Mouse (Mus musculus) midbrain, embryonic 12.5 days (tissue): ENCODE measurements around the gene Sept12. TPM values are rescaled to one million over a fixed set of nuclear protein-coding genes. Genes with fewer than 3 reads are reported as not detected.

Source experiments
- ATAC-seq: fragments of 200-750 bp; cut with Nextera tagmentation; 2 replicates; pipeline ENCODE4 v1.8.0; 2017; ENCODE audit warnings: low read depth, moderate TSS enrichment, moderate library complexity; ENCODE audit not compliant: low FRiP score
- H3K27ac ChIP-seq: fragments of 300-500 bp; sonication (generic); replicated peaks from 2 replicates; pipeline ENCODE4 v1.5.1; 2016; ENCODE audit warnings: mild to moderate bottlenecking
- H3K27me3 ChIP-seq: fragments of 300-500 bp; sonication (generic); 2 replicates; pipeline ENCODE4 v1.6.1; 2016; ENCODE audit warnings: mild to moderate bottlenecking
- H3K36me3 ChIP-seq: fragments of 300-500 bp; sonication (generic); 2 replicates; pipeline ENCODE4 v1.6.1; 2016
- H3K4me1 ChIP-seq: fragments of 300-500 bp; sonication (generic); 2 replicates; pipeline ENCODE4 v1.6.1; 2016
- H3K4me2 ChIP-seq: fragments of 300-500 bp; sonication (generic); replicated peaks from 2 replicates; pipeline ENCODE4 v1.6.1; 2016; ENCODE audit warnings: mild to moderate bottlenecking, moderate library complexity
- H3K4me3 ChIP-seq: fragments of 300-500 bp; sonication (generic); 2 replicates; pipeline ENCODE4 v1.5.1; 2016; ENCODE audit warnings: mild to moderate bottlenecking
- H3K9ac ChIP-seq: fragments of 300-500 bp; sonication (generic); replicated peaks from 2 replicates; pipeline ENCODE4 v1.6.1; 2016; ENCODE audit warnings: mild to moderate bottlenecking, moderate library complexity
- H3K9me3 ChIP-seq: fragments of 300-500 bp; sonication (generic); 2 replicates; pipeline ENCODE4 v1.6.1; 2016; ENCODE audit warnings: mild to moderate bottlenecking
- WGBS: fragments of 180-500 bp; shearing (Covaris S2); methylation state at CpG from one replicate; pipeline ENCODE4 v1.1.7; 2016; 5-methylcytosine and 5-hydroxymethylcytosine counted together
- polyA plus RNA-seq: library from polyadenylated mRNA; unstranded; fragments of >200 nt; fragmentation: Nextera tagmentation; extraction: Ambion mirVana; gene quantifications from 2 replicates; pipeline ENCODE4 v1.2.1, GENCODE M21; 2016

The Sept12 gene
- polyA plus RNA-seq, 1 experiment from 2014 or later = not detected

DNA sequence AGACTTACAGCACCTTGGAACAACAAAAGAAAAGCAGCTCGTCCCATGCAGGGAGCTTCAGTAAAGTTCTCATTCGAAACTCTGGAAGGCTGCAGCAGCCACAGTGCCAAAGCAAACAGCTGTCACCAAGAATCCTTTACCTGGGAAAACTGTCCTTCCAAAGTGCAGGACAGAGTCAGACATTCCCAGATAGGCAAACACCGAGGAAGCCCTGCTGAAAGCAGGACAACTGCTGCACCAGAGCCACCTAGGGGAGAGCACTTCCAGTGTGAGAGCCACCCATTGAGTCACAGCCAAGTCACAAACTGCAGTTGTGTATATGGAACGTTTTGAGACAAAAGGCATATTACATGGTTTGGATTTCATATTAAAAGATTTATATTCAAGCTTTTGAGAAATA, 52.2 kb downstream of the Sept12 start:
- Histone ChIP-seq H3K9ac (no peak overlapping the region), H3K9me3 (no peaks in the 10 kb centered on the region), H3K27me3 (no peaks in the 10 kb centered on the region), H3K4me3 (no peak overlapping the region), H3K27ac (no peak overlapping the region), H3K4me1 (peaks cover 1% of the 10 kb centered on the region; the same call in 1 of the 2 replicates), H3K36me3 (peaks cover 88% of the 10 kb centered on the region), H3K4me2 (no peak overlapping the region)
- WGBS = 78% methylated on average over 4 of the region's 4 CpGs
- ATAC-seq = no peak

DNA sequence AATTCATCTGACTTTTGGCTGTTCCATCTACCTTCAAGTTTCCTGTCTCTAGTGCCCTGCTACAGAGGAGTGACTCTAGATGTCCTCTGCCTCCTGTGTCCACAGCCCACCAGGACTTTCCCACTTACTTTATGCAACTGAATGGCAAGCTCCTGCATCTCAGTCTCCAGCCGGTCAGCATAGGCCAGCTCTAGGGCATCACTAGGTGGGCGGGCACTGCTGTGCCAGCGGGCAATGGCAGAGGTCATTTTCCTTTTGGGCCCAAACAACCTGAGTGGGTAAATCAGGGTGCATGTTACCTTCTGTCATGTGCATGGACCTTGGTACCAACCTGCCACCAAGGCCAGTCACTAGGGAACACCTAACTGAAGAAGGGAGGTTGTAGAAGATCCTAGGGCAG, 54.2 kb downstream of the Sept12 start:
- peaks cover 81% of the 10 kb centered on the region for H3K36me3 ChIP-seq
- no peak for ATAC-seq
- H3K27ac ChIP-seq = no peak overlapping the region
- no peaks in the 10 kb centered on the region for H3K9me3 ChIP-seq
- peaks cover 14% of the 10 kb centered on the region for H3K4me1 ChIP-seq
- no peak overlapping the region for H3K4me2 ChIP-seq
- no peak overlapping the region for H3K4me3 ChIP-seq
- no peak overlapping the region for H3K9ac ChIP-seq
- WGBS = 96% methylated on average over 3 of the region's 3 CpGs
- no peaks in the 10 kb centered on the region for H3K27me3 ChIP-seq

DNA sequence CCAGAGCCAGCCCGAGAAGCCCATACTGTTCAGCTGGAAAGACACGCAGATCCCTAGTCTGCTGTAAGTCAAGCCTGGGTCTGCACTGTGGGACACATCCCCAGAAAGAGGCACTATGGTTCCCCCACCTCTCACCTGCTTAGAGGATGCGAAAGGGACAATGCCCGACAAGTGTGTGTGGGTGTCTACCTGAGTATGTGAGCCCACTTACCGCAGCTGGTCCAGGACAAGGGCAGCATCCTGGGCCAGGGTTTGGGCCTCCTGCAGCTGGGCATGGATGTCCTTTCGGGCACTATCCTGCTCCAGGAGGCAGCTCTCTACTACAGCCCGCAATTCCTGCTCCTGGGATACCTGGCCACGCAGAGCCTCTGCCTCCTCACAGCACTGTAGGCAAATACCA, 54.8 kb downstream of the Sept12 start:
- 95% methylated on average over 8 of the region's 8 CpGs for WGBS
- ATAC-seq = no peak
- H3K36me3 ChIP-seq = peaks cover 75% of the 10 kb centered on the region

DNA sequence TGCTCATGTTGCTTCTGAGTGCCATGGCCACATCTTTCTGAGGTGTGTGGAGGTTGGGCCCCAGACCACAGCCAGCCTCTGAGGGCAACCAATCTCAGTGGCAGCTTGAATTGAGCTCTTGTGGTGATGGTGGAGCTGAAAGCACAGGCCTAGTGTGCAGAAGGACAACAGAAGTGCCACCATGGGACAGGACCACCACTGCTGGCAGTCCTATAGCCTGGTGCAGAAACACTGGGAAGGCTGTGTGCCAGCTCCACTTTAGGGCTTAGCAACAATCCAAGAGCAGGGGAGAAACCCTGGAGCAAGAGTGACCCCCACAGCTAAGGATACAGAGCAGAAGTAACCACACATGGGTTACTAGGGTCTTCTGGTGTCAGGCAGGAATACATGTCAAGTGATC, 56.6 kb downstream of the Sept12 start:
- H3K4me2 ChIP-seq = no peak overlapping the region
- peaks cover 17% of the 10 kb centered on the region for H3K4me1 ChIP-seq
- no peak overlapping the region for H3K9ac ChIP-seq
- H3K27ac ChIP-seq = no peak overlapping the region
- ATAC-seq = no peak
- H3K36me3 ChIP-seq = peaks cover 72% of the 10 kb centered on the region
- H3K9me3 ChIP-seq = no peaks in the 10 kb centered on the region
- no peak overlapping the region for H3K4me3 ChIP-seq
- H3K27me3 ChIP-seq = no peaks in the 10 kb centered on the region

More for the DNA sequence above, 54.8 kb downstream of the Sept12 start:
- no peaks in the 10 kb centered on the region for H3K27me3 ChIP-seq
- H3K4me2 ChIP-seq = no peak overlapping the region
- H3K4me3 ChIP-seq = no peak overlapping the region
- H3K9me3 ChIP-seq = no peaks in the 10 kb centered on the region
- H3K27ac ChIP-seq = no peak overlapping the region
- H3K4me1 ChIP-seq = peaks cover 17% of the 10 kb centered on the region
- H3K9ac ChIP-seq = no peak overlapping the region

DNA sequence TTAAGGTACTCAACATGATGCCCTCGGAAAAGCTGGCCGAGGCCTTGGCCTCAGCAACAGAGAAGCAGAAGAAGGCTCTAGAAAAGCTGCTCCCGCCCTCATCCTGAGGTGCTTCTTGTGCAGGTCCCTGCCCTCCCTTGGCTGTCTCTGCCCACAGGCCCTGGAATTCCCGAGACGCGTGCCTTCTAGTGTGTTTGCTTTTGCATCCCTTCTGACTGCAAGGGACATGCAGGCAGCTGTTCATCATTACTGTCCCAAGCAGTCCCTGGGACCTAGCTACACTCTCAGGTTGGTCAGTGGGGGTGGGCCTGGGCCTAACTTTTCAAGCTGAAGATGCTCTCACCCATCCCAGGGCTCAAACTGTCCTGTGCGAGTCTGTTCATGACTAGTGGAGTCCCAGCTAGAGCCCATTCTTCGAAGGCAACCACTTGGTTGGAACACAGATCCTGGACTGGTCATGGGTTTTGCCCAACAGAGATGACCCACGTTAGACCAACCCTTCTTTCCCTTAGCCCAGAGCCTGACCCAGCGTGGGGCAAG, 57.3 kb downstream of the Sept12 start:
- 95% methylated on average over 10 of the region's 10 CpGs for WGBS
- Histone ChIP-seq H3K27me3 (no peaks in the 10 kb centered on the region), H3K4me3 (peak overlapping the region; percentile 69; the same call in 1 of the 2 replicates), H3K27ac (no peak overlapping the region), H3K9me3 (no peaks in the 10 kb centered on the region), H3K4me2 (peak overlapping the region; percentile 88), H3K36me3 (peaks cover 74% of the 10 kb centered on the region), H3K4me1 (peaks cover 17% of the 10 kb centered on the region), H3K9ac (no peak overlapping the region)
- no peak for ATAC-seq

DNA sequence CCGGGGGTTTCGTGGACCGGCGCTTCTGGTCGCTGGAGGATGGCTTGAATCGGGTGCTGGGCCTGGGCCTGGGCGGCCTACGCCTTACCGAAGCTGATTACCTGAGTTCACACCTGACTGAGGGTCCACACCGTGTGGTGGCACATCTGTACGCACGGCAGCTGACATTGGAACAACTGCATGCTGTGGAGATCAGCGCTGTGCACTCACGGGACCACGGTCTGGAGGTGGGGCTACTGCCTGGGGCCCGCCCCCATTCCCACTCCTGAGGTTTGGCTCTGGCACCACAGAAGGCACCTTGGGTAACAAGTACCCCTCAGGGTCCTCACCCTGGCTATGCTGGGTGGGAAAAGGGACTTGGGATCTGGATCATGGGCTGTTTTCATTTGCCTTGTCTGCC, 58.2 kb downstream of the Sept12 start:
- peak; percentile 39 for ATAC-seq
- peaks cover 75% of the 10 kb centered on the region for H3K36me3 ChIP-seq
- H3K9ac ChIP-seq = peak overlapping the region; percentile 87
- H3K4me3 ChIP-seq = peak overlapping the region; percentile 69
- peak overlapping the region; percentile 76 for H3K27ac ChIP-seq
- 3% methylated on average over 16 of the region's 16 CpGs for WGBS
- peak overlapping the region; percentile 88 for H3K4me2 ChIP-seq
- H3K9me3 ChIP-seq = no peaks in the 10 kb centered on the region
- peaks cover 17% of the 10 kb centered on the region for H3K4me1 ChIP-seq
- no peaks in the 10 kb centered on the region for H3K27me3 ChIP-seq

DNA sequence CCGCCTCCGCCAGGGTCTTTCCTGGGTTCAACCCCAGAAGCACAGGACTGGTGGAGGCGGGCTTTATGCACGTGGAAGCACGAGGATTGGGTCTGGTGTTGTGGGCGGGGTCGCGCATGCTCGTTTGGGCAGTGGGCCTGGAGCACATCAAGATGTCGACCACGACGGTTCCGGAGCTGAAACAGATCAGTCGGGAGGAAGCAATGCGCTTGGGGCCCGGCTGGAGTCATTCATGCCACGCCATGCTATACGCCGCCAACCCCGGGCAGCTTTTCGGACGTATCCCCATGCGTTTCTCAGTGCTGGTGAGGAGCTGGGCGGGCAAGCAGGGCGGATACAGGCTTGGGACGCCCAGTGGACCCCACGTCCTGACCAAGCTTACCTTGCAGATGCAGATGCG, 58.7 kb downstream of the Sept12 start:
- peak; percentile 95 for ATAC-seq
- under 1% methylated on average over 28 of the region's 28 CpGs for WGBS
- Histone ChIP-seq H3K4me1 (peaks cover 17% of the 10 kb centered on the region), H3K9ac (peak overlapping the region; percentile 87), H3K27ac (peak overlapping the region; percentile 76), H3K4me2 (peak overlapping the region; percentile 88), H3K36me3 (peaks cover 75% of the 10 kb centered on the region), H3K27me3 (no peaks in the 10 kb centered on the region), H3K4me3 (peak overlapping the region; percentile 69), H3K9me3 (no peaks in the 10 kb centered on the region)

DNA sequence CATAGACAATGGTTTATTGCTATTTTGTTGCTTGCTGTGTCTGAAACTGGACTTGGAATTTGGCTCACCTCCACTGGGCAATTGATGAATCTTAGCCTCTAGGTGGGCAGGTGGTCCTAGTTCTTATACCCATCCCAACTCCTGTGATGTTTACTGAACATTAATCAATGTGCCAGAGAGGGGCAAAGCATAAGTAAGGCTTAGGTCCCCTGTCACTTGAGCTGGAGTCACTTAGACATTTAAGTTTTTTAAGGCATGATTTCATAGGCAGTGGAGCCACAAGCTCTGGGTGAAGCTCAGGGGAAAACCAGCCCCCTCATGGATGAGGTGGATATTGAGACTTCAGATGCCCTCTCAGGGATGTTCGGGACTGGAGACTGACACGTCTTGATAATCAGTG, 59.2 kb downstream of the Sept12 start, which contains the start of gene Nudt16l1:
TSS of gene Nudt16l1 (plus strand) at position 301 of the 400 bp plus-strand sequence.
- Histone ChIP-seq H3K4me3 (peak within 1 kb of the TSS; percentile 69), H3K4me1 (peaks cover 17% of the 10 kb centered on the region), H3K9me3 (no peaks in the 10 kb centered on the region), H3K4me2 (peak within 1 kb of the TSS; percentile 88), H3K27ac (peak within 1 kb of the TSS; percentile 76), H3K27me3 (no peaks in the 10 kb centered on the region), H3K36me3 (peaks cover 75% of the 10 kb centered on the region), H3K9ac (peak within 1 kb of the TSS; percentile 87)
- 7% methylated on average over 2 of the region's 2 CpGs for WGBS
- ATAC-seq = no peak

DNA sequence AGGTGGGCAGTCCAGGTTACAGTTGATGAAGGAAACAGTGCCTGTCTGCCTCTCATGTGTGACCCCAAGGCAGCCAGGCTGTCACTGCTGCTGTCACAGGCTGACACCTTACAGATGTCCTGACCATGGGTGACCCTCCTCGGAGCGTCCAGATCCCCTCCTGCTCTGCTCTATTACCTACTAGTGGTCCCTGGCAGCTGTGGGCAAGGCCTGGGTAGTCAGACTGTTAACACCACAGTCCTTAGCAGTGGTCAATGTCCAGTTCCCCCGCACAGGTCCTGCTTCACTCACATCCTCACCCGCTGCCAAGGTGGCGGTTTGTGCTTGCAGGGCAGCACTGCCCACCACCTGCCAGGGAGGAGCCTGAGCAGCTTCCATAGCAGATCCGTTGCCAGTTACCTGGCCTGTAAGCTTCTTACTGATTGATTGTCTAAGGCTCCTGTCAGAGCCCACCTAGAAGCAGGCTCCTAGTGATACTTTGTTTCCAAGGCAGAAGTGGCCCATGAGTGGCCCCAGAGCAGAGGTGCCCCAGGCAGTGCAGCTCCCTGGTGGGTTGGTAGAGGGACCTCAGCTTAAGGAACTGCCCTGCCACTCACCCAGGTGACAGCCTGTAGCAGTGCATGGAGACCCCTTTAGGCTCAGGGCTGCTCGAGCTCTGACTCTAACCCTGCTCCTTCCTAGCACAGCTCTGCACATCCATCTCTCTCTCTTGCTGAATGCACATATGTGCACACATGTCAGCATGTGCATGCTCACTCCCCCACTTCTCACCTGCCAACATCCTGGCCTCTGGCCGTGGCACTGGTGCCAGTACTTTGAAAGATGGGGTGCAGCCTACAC, 60.1 kb downstream of the Sept12 start:
- no peak for ATAC-seq
- H3K9ac ChIP-seq = 0 out of 2 replicates have a peak overlapping the region, but pooled peaks have one; percentile 32
- no peak overlapping the region for H3K27ac ChIP-seq
- no peak overlapping the region for H3K4me3 ChIP-seq
- H3K9me3 ChIP-seq = no peaks in the 10 kb centered on the region
- H3K4me1 ChIP-seq = peaks cover 17% of the 10 kb centered on the region
- H3K27me3 ChIP-seq = no peaks in the 10 kb centered on the region
- peaks cover 75% of the 10 kb centered on the region for H3K36me3 ChIP-seq
- WGBS = 95% methylated on average over 8 of the region's 8 CpGs
- no peak overlapping the region for H3K4me2 ChIP-seq

Other genes starting within 250 kb of the Sept12 start
- 95.4 and 100 TPM in 2 replicates for gene Cdip1, start 207.6 kb downstream of the Sept12 start, polyA plus RNA-seq
- gene 4930562C15Rik, start 162.4 kb downstream of the Sept12 start, polyA plus RNA-seq = 0.69 and 0.75 TPM in 2 replicates
- gene Ubald1, start 117.5 kb downstream of the Sept12 start, polyA plus RNA-seq = 31.7 and 31.9 TPM in 2 replicates
- 83.2 and 88.5 TPM in 2 replicates for gene Mgrn1, start 111.6 kb downstream of the Sept12 start, polyA plus RNA-seq
- gene Nudt16l1, start 59.1 kb downstream of the Sept12 start, polyA plus RNA-seq = 117 and 124 TPM in 2 replicates
- gene Anks3, start 33.6 kb downstream of the Sept12 start, polyA plus RNA-seq = 66.8 and 68.2 TPM in 2 replicates
- 0.98 TPM in 1 of 2 replicates, not detected in the other for gene Smim22, start 9.4 kb upstream of the Sept12 start, polyA plus RNA-seq
- 90.2 and 95.8 TPM in 2 replicates for gene Rogdi, start 15.7 kb upstream of the Sept12 start, polyA plus RNA-seq
- 235 and 240 TPM in 2 replicates for gene Glyr1, start 52.0 kb upstream of the Sept12 start, polyA plus RNA-seq
- 26.3 and 26.6 TPM in 2 replicates for gene Ubn1, start 52.2 kb upstream of the Sept12 start, polyA plus RNA-seq
- 0.89 and 1.4 TPM in 2 replicates for gene Ppl, start 134.6 kb upstream of the Sept12 start, polyA plus RNA-seq
- 1.3 TPM in 2 replicates for gene Sec14l5, start 149.3 kb upstream of the Sept12 start, polyA plus RNA-seq
- gene Nagpa, start 206.2 kb upstream of the Sept12 start, polyA plus RNA-seq = 11.2 and 12.9 TPM in 2 replicates
- 6.1 and 6.4 TPM in 2 replicates for gene AU021092, start 224.4 kb upstream of the Sept12 start, polyA plus RNA-seq
- gene Alg1, start 235.8 kb upstream of the Sept12 start, polyA plus RNA-seq = 26.3 and 27.0 TPM in 2 replicates